Mouse (Mus musculus): ENCODE data around the gene Uri1. TPM values are rescaled to one million over a fixed set of nuclear protein-coding genes. Genes with fewer than 3 reads are reported as not detected.

Gene Uri1
- polyA plus RNA-seq, 1 experiment from 2014 or later: 47.8 TPM

- H3K4me1 ChIP-seq (replicated peaks): no peaks in the 10 kb centered on the region
- H3K9ac ChIP-seq (replicated peaks): no peak overlapping the region
- no peak for ATAC-seq (ENCODE audit: insufficient number of reproducible peaks, insufficient read depth, low FRiP score, low TSS enrichment, low read depth)
- WGBS: 76% methylated on average over 5 of the region's 5 CpGs
- H3K27me3 ChIP-seq: no peaks in the 10 kb centered on the region
- no peaks in the 10 kb centered on the region for H3K9me3 ChIP-seq
- H3K36me3 ChIP-seq: no peaks in the 10 kb centered on the region
- H3K27ac ChIP-seq: no peak overlapping the region
- no peak overlapping the region for H3K4me2 ChIP-seq
- H3K4me3 ChIP-seq (replicated peaks): no peak overlapping the region
These were observed 14.2 kb upstream of the Uri1 start for GRCm38 (mm10) chr7:38037586-38037985.

GRCm38 (mm10) chr7:38031183-38031582, 7.8 kb upstream of the Uri1 start:
- Histone ChIP-seq H3K9ac (replicated peaks) (no peak overlapping the region), H3K36me3 (no peaks in the 10 kb centered on the region), H3K27me3 (0 out of 2 replicates have a peak, but pooled peaks cover 3% of the 10 kb centered on the region), H3K27ac (no peak overlapping the region), H3K4me1 (replicated peaks) (no peaks in the 10 kb centered on the region), H3K4me2 (no peak overlapping the region), H3K4me3 (replicated peaks) (no peak overlapping the region), H3K9me3 (no peaks in the 10 kb centered on the region)
- ATAC-seq (ENCODE audit: insufficient number of reproducible peaks, insufficient read depth, low FRiP score, low TSS enrichment, low read depth): no peak
- 78% methylated on average over 4 of the region's 4 CpGs for WGBS

GRCm38 (mm10) chr7:38030606-38031005, 7.3 kb upstream of the Uri1 start:
- no peaks in the 10 kb centered on the region for H3K36me3 ChIP-seq
- 0 out of 2 replicates have a peak, but pooled peaks cover 3% of the 10 kb centered on the region for H3K27me3 ChIP-seq
- no peak overlapping the region for H3K27ac ChIP-seq
- WGBS: 42% methylated on average over 6 of the region's 6 CpGs
- H3K9ac ChIP-seq (replicated peaks): no peak overlapping the region
- H3K9me3 ChIP-seq: no peaks in the 10 kb centered on the region
- H3K4me3 ChIP-seq (replicated peaks): no peak overlapping the region
- H3K4me2 ChIP-seq: no peak overlapping the region
- H3K4me1 ChIP-seq (replicated peaks): no peaks in the 10 kb centered on the region
- ATAC-seq (ENCODE audit: insufficient number of reproducible peaks, insufficient read depth, low FRiP score, low TSS enrichment, low read depth): no peak

- H3K27me3 ChIP-seq: 0 out of 2 replicates have a peak, but pooled peaks cover 3% of the 10 kb centered on the region
- H3K27ac ChIP-seq: no peak overlapping the region
- no peak overlapping the region for H3K9ac ChIP-seq (replicated peaks)
- ATAC-seq (ENCODE audit: insufficient number of reproducible peaks, insufficient read depth, low FRiP score, low TSS enrichment, low read depth): no peak
- no peaks in the 10 kb centered on the region for H3K36me3 ChIP-seq
- H3K4me2 ChIP-seq: no peak overlapping the region
- no peak overlapping the region for H3K4me3 ChIP-seq (replicated peaks)
- no peaks in the 10 kb centered on the region for H3K9me3 ChIP-seq
- no peaks in the 10 kb centered on the region for H3K4me1 ChIP-seq (replicated peaks)
- WGBS: 13% methylated on average over 2 of the region's 2 CpGs
These were observed 6.6 kb upstream of the Uri1 start for GRCm38 (mm10) chr7:38029986-38030385.

DNA sequence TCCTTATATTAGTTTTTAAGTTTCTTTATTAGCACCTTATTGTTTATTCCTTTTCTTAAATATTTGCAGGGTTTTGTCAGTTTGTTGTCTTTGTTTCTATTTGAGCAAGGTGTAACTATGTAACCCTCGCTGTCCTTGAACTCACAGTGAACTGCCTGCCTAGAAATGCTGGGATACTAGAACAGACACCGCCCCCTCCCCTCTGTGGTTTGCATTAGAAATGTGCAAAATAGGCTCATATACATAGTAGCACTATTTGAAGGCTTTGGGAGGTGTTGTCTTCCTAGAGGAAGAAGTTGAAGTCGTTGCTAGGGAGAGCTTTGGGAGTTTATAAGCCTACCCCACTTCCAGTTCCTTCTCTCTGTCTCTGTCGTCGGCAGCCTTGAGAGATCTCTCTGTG, 5.7 kb upstream of the Uri1 start:
- Histone ChIP-seq H3K4me1 (replicated peaks) (no peaks in the 10 kb centered on the region), H3K36me3 (no peaks in the 10 kb centered on the region), H3K4me2 (no peak overlapping the region), H3K27me3 (0 out of 2 replicates have a peak, but pooled peaks cover 3% of the 10 kb centered on the region), H3K9me3 (no peaks in the 10 kb centered on the region), H3K9ac (replicated peaks) (no peak overlapping the region), H3K27ac (no peak overlapping the region), H3K4me3 (replicated peaks) (no peak overlapping the region)
- WGBS: 47% methylated on average over 5 of the region's 5 CpGs
- no peak for ATAC-seq (ENCODE audit: insufficient number of reproducible peaks, insufficient read depth, low FRiP score, low TSS enrichment, low read depth)

DNA sequence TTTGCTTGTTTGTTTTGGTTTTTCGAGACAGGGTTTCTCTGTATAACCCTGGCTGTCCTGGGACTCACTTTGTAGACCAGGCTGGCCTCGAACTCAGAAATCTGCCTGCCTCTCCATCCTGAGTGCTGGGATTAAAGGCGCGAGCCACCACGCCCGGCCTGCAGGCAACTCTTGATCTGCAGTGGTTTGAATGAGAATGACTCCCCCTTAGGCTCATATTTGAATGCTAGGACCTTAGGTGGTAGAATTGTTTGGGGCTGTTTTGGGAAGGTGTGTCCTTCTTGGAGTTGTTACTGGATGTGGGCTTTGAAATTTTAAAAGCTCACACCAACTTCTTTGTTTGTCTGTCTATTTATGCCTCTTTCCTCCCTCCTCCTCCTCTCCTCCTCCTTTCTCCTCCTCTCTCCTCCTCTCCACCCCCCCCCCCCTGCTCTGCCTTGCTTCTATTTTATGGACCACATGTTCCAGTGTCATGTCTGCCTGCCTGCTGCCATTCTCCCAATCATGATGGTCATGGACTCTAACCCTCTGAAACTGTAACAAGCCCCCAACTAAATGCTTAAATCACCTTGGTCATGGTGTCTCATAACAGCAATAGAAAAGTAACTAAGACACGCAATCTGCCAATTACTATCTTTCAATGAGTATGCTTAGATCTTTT, 4.7 kb upstream of the Uri1 start:
- H3K9ac ChIP-seq (replicated peaks): no peak overlapping the region
- 0 out of 2 replicates have a peak, but pooled peaks cover 3% of the 10 kb centered on the region for H3K27me3 ChIP-seq
- no peaks in the 10 kb centered on the region for H3K9me3 ChIP-seq
- no peak overlapping the region for H3K4me3 ChIP-seq (replicated peaks)
- H3K27ac ChIP-seq: no peak overlapping the region
- H3K36me3 ChIP-seq: no peaks in the 10 kb centered on the region
- H3K4me1 ChIP-seq (replicated peaks): no peaks in the 10 kb centered on the region
- 84% methylated on average over 7 of the region's 7 CpGs for WGBS
- ATAC-seq (ENCODE audit: insufficient number of reproducible peaks, insufficient read depth, low FRiP score, low TSS enrichment, low read depth): no peak
- no peak overlapping the region for H3K4me2 ChIP-seq

DNA sequence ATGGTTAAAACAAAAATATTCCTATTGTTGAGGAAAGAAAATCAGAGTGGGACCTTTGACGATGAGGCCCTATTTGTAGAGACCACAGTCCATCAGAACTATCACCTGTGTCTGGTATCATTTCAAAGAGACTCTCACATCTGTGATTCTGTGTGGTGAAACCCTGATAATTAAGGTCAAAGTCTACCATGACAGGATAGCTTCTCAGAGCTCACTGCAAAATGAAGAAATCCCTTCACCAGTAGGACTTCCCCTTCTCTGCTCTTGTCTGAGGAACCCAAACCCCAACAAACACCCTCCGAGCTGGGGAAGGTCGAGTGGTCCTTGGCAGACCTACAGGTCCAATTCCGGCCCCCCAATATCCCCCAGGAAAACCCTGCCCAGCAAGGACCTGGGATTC, 1.5 kb upstream of the Uri1 start:
- Histone ChIP-seq H3K4me3 (replicated peaks) (no peak overlapping the region), H3K4me1 (replicated peaks) (no peaks in the 10 kb centered on the region), H3K4me2 (no peak overlapping the region), H3K27ac (no peak overlapping the region), H3K27me3 (no peaks in the 10 kb centered on the region), H3K9ac (replicated peaks) (no peak overlapping the region), H3K9me3 (no peaks in the 10 kb centered on the region), H3K36me3 (no peaks in the 10 kb centered on the region)
- 80% methylated on average over 4 of the region's 4 CpGs for WGBS
- no peak for ATAC-seq (ENCODE audit: insufficient number of reproducible peaks, insufficient read depth, low FRiP score, low TSS enrichment, low read depth)

DNA sequence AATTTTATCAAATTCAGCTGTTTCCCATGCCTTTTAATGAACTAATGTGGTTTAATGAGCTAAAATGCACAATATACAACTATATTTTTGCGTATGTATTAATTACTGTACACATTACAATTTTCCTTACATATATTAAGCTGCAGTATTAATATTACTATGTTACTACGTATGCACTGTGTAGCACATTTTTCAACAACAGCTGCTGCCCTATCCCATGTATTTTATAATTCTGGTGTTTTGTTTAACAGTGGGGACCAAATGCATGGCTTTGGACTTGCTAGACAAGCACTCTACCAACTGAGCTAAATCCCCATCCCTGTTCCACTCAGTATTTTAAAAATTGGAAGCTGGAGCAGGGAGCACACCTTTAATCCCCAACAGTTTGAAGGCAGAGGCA, 3.6 kb downstream of the Uri1 start:
- Histone ChIP-seq H3K27ac (no peak overlapping the region), H3K9ac (replicated peaks) (no peak overlapping the region; the same call in 1 of the 2 replicates), H3K27me3 (no peaks in the 10 kb centered on the region)

DNA sequence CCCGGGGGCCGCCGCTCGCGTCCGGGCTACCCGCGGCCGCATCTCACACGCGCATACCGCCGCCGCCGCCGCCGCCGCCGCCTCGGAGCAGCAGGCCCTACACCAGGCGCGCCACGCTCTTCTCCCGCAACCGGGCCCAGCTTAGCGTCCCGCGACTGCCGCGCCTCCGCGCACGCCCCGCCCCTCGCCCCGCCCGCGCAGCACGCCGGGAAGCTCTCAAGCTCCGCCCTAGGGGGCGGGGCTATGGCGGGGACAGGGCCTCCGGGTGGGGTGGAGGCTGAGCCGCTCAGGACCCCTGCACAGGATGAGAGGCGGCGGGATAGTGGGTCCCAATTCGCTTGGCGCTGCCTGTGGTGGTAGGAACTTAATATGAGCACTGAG, 4.0 kb downstream of the Uri1 start:
- H3K9ac ChIP-seq (replicated peaks): peak overlapping the region; percentile 93
- peak overlapping the region; percentile 89 for H3K4me3 ChIP-seq (replicated peaks)
- H3K27ac ChIP-seq: peak overlapping the region; percentile 93
- H3K27me3 ChIP-seq: no peaks in the 10 kb centered on the region
- no peaks in the 10 kb centered on the region for H3K36me3 ChIP-seq
- no peaks in the 10 kb centered on the region for H3K9me3 ChIP-seq
- WGBS: under 1% methylated on average over 27 of the region's 49 CpGs
- ATAC-seq (ENCODE audit: insufficient number of reproducible peaks, insufficient read depth, low FRiP score, low TSS enrichment, low read depth): peak; percentile 94
- H3K4me1 ChIP-seq (replicated peaks): no peaks in the 10 kb centered on the region
- H3K4me2 ChIP-seq: peak overlapping the region; percentile 62

More for the DNA sequence above, 3.6 kb downstream of the Uri1 start:
- peak; percentile 49 for ATAC-seq (ENCODE audit: insufficient number of reproducible peaks, insufficient read depth, low FRiP score, low TSS enrichment, low read depth)
- 32% methylated on average over 2 of the region's 2 CpGs for WGBS
- Histone ChIP-seq H3K4me3 (replicated peaks) (peak overlapping the region; percentile 89), H3K36me3 (no peaks in the 10 kb centered on the region), H3K9me3 (no peaks in the 10 kb centered on the region), H3K4me2 (peak overlapping the region; percentile 62), H3K4me1 (replicated peaks) (no peaks in the 10 kb centered on the region)

DNA sequence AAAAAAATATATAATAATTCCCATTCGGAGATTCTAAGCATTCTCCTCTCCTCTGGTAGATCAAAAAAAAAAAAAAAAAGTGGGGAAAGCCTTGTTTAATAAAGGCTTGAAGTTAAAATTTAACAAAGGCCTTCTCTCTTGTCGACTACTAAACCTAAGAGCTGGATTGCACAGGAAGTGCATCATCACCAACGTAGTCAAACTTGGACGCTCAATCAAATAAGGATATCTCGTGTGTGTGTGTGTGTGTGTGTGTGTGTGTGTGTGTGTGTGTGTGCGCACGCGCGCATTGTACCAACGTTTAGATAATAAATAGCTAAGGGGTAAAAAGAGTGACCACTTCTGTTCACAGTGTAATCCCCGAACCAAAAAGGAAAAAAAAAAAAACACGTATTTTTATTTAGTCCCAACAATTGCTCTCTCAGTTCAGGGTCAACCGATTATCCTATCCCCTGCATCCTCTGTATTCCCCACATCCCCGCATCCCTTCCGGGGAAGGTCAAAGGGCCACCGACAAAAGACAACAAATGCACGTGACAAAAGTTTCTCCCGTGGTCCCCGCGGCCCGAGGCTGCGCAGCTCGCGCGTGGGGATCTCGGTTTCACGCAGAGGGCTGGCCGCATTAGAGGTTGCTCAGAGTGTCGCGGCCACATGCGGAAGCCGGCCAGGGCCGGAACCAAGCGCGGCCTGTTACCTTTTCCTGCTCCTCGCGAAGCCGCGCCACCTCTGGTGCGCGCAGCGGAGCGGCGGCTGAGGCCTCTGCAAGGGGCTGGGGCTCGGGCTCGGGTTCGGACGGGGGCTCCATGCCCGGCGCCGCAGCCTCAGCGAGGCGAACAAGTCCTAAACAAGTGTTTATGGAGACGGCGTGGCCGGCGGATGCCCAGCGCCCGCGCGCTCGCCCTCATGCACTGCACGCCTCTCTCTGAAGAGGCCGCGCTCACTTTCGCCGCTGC, 4.7 kb downstream of the Uri1 start:
- Histone ChIP-seq H3K9me3 (no peaks in the 10 kb centered on the region), H3K4me1 (replicated peaks) (no peaks in the 10 kb centered on the region), H3K27ac (peak overlapping the region; percentile 93), H3K4me2 (peak overlapping the region; percentile 62), H3K27me3 (no peaks in the 10 kb centered on the region), H3K9ac (replicated peaks) (peak overlapping the region; percentile 93), H3K36me3 (no peaks in the 10 kb centered on the region), H3K4me3 (replicated peaks) (peak overlapping the region; percentile 89)
- under 1% methylated on average over 66 of the region's 67 CpGs for WGBS
- peak; percentile 78 for ATAC-seq (ENCODE audit: insufficient number of reproducible peaks, insufficient read depth, low FRiP score, low TSS enrichment, low read depth)

DNA sequence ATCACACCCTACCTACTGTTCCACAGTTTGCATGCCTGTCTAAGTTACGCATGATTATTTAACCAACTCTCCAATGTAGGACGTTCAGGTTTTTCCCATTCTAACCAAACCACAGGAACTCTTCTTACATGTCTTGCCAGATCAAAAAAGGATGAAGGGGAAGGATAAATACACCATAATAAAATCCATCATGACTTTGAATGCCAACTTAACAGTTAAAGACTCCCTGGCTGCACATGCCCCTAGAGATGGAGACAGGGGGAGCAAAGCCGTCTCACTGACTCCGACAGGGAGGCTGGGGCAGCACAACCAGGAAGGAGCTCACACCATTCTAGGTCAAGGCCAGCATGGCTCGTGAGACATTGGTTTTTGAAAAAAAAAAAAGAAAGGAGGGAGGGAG, 8.0 kb downstream of the Uri1 start:
- ATAC-seq (ENCODE audit: insufficient number of reproducible peaks, insufficient read depth, low FRiP score, low TSS enrichment, low read depth): no peak
- H3K27ac ChIP-seq: no peak overlapping the region
- no peaks in the 10 kb centered on the region for H3K36me3 ChIP-seq
- H3K4me1 ChIP-seq (replicated peaks): no peaks in the 10 kb centered on the region
- WGBS: 72% methylated on average over 5 of the region's 5 CpGs
- no peak overlapping the region for H3K9ac ChIP-seq (replicated peaks)
- H3K27me3 ChIP-seq: no peaks in the 10 kb centered on the region
- no peak overlapping the region for H3K4me3 ChIP-seq (replicated peaks)
- no peak overlapping the region for H3K4me2 ChIP-seq
- H3K9me3 ChIP-seq: no peaks in the 10 kb centered on the region
